Mouse (Mus musculus) liver (tissue): ENCODE results near the gene Ubr4.

ENCODE experiments used
- DNase-seq: peaks from one replicate; pipeline ENCODE4 v3.0.0-alpha.2; 2020; ENCODE audit warnings: mixed read lengths

The Ubr4 gene

GRCm38 (mm10) chr4:139351931-139352711 lies at the start of gene Ubr4, which contains the start of the genes Mrto4 and Emc1:
TSS of gene Ubr4 (plus strand) at chr4:139352609.
TSS of gene Mrto4 (minus strand) at chr4:139352576.
TSS of gene Emc1 (plus strand) at chr4:139352587.
- DNase-seq, result peak; percentile 88

DNA sequence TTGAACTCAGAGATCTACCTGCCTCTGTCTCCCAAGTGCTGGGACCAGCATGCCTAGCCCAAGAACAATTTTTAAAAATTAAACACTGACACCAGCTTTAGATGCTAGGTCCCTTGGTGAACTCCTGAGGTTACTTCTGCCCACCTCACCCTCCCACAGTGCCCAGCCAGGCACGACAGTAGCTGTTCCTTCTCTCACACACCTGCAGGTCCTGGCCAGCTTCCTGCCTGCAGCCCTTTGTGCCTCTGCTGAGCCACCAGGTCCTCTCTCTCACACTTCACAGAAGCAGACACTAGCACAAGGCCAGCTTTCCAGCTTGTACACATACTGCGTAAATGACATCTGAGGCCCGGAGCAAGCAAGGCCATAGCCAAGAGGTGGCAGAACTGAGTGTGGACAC lies 46.9 kb upstream of the Ubr4 start:
- no peak for DNase-seq

GRCm38 (mm10) chr4:139307916-139308315 lies 44.5 kb upstream of the Ubr4 start:
- peak; percentile 19 for DNase-seq

- no peak for DNase-seq
These were observed 42.8 kb upstream of the Ubr4 start for GRCm38 (mm10) chr4:139309651-139310050.

DNA sequence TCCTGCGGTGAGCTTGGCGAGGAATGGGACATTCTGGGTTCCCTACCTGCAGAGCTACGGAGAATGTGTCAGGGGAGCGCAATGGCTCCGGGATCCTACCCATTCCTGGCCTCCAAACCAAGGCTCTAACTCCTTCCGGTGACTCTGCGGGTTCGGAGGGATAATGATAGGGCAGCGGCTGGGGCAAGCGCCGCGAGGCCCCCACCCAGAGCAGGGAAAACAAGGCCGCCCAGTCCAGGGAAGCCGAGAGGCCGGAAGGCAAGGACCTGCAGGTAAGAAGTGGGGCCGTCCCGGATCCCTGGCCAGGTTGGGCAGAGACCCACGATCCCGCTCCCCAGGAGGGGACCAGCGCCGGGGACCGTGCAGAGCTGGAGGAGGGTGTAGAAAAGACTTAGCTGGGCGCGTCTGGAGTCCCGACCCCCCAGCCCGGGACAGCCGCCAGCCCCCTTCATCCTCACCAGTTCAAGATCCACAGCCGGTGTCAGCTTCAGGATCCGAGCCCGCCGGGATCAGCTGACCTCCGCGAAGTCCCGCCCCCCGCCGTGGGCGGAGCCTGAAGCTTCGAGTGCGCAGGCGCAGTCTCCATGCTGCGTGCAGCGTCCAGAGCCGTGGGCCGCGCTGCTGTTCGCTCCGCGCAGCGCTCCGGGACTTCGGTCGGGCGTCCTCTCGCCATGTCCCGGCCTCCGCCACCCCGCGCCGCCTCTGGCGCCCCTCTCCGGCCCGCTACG lies 42.1 kb upstream of the Ubr4 start, which contains the start of the genes Pqlc2 and Akr7a5:
Gene Pqlc2, minus strand, starts transcription at position 538 of the 728 bp plus-strand sequence.
Gene Akr7a5, plus strand, starts transcription at position 574 of the 728 bp plus-strand sequence.
- peak; percentile 99 for DNase-seq

DNA sequence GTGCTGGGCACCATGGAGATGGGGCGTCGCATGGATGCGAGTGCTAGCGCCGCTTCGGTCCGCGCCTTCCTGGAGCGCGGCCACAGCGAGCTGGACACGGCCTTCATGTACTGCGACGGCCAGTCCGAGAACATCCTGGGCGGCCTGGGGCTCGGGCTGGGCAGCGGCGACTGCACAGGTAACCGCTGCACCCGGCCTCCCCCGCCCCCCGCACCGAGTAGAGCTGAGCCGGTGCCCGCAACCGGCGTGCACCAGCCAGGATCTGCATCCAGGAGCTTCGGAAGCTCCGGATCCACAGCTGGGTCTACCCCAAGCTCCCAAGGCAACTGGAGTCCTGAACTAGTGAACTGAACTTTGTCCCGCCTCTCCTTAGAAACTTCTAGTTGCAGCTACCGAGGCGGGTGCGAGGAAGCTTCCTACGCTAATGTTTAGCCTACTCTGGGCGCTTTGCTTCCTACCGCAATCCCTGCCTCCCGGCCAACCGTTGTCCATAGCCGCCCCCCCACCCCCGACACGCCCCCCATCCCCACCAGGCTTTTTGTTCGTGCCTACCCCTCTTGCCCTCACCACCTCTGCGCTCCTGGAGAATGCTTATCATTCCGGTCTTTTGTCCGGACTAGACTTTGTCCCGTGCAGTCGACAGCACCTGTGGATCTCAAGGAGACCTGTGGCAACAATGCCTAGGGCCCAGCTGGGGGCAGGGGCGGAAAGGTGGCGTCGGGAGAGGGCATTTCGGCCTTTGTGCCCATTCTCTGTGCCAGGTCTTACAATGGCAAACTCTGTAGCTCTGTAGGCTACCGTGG lies 41.3 kb upstream of the Ubr4 start:
- no peak for DNase-seq

GRCm38 (mm10) chr4:139311707-139312106 lies 40.7 kb upstream of the Ubr4 start:
- no peak for DNase-seq

GRCm38 (mm10) chr4:139312632-139313031 lies 39.8 kb upstream of the Ubr4 start:
- DNase-seq, result peak; percentile 62

- no peak for DNase-seq
These were observed 34.0 kb upstream of the Ubr4 start for GRCm38 (mm10) chr4:139318449-139318848.

- DNase-seq, result no peak
These were observed 32.7 kb upstream of the Ubr4 start for GRCm38 (mm10) chr4:139319740-139320139.

- peak; percentile 97 for DNase-seq
These were observed 21.8 kb upstream of the Ubr4 start for GRCm38 (mm10) chr4:139330605-139331004.

- peak; percentile 54 for DNase-seq
These were observed 17.6 kb upstream of the Ubr4 start for GRCm38 (mm10) chr4:139334631-139335295.

DNA sequence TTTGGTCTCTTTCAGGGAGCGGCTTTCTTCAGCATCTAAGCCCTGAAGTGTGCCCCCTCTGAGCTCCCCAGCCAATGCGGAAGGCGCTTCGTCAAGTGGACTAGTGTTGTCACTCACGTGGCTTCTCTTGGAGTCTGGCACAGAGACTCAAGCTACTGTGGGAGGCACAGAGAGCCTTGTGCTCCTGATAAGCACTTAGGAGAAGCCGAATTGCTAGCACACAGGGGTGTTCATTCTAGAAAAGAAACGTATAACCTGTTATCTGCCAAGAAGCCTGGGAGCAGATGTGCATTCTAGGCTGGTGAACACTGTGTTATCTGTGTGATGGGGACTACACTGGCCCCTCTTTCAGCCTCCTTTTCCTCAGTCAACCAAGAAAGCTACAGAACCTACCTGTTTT lies 16.9 kb upstream of the Ubr4 start:
- peak; percentile 83 for DNase-seq

DNA sequence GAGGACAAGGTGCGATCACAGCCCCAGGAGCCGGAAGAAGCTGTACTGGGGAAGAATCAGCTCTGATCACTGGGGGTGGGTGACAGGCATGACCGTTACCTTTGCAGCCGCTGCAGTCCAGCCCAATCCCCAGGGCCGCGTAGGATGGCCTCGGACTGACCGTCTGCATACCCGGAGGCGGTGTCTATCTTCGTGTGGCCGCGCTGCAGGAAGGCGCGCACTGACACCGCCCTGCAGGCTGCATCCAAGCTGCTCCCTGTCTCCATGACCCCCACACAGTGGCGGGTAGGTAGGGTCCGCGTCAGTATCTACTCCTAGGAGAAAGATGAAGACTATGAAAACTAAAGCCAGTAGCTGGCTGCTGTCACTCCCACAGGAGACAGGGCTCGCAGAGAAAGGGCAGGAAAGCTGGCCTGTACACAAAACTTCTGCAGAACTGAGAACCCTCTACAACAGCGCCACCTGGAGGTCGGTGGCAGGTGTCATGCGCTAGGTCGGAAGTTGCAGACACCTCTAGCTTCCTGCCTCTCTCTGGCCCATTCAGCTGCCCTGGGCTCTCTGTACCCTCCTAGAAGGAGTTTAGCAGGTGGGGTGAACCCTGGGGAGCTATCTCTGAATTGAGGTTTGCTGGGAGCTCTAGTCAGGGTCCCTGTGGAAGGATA lies 15.5 kb upstream of the Ubr4 start:
- peak; percentile 94 for DNase-seq

DNA sequence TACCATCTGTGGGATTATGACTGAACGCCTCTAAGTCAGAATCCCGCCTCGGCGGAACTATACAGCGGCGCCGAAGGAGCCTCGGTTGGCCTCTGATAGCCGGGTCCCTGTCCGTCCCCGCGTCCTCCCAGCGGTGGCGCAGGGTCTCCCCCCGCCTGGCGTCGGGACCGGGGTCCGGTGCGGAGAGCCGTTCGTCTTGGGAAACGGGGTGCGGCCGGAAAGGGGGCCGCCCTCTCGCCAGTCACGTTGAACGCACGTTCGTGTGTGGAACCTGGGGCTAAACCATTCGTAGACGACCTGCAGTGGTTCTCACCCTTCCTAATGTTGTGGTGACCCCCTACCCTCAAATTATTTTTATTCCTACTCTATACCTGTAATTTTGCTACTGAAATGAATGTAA lies 14.3 kb upstream of the Ubr4 start:
- DNase-seq, result no peak

- DNase-seq, result no peak
These were observed 11.6 kb upstream of the Ubr4 start for GRCm38 (mm10) chr4:139340835-139341234.

DNA sequence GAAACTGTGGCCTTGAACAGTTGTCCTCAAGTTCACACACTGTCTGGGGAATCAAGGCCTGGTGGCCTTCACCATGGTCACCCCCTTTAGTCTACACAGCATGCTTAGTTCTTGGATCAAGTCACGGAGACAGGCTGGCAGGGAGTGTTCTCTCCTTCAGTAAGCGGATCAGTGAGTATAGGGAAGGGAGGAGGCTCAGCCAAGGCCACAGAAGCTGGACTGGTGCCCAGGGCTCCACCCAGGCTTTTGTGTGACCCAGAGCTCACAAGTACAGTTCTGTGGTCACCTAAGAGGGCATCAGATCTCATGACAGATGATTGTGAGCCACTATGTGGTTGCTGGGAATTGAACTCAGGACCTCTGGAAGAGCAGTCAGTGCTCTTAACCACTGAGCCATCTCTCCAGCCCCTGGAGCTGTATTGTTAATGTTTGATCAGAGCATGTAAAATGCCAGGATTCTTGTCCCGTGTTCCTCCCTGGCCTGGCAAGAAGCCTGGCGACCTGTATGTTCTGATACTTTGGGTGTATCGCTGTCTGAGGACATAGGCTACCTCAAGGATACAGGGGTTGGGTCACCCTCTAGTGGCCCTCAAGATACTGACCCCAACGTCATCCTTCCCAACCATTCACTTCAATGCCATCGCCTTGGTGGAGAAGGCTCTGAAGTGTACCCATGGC lies 10.7 kb upstream of the Ubr4 start:
- no peak for DNase-seq

DNA sequence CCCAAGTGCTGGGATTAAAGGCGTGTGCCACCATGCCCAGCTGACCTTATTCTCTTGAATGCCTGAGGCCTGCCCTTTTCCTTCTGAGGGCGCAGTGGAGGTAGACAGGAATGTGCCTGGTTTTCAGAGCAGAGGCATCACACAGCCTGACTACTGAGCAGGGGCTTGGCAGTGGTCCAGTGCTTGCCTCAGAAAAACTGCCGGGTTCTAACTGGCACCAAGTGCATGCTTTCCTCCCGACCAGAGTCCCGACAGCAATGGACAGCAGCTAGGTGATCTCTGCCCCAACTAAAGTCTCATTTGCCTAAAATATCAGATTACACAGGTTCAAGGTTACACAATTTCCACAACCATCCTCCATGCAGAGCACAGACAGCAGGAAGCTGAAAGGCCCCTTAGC lies 8.7 kb upstream of the Ubr4 start:
- peak; percentile 26 for DNase-seq

DNA sequence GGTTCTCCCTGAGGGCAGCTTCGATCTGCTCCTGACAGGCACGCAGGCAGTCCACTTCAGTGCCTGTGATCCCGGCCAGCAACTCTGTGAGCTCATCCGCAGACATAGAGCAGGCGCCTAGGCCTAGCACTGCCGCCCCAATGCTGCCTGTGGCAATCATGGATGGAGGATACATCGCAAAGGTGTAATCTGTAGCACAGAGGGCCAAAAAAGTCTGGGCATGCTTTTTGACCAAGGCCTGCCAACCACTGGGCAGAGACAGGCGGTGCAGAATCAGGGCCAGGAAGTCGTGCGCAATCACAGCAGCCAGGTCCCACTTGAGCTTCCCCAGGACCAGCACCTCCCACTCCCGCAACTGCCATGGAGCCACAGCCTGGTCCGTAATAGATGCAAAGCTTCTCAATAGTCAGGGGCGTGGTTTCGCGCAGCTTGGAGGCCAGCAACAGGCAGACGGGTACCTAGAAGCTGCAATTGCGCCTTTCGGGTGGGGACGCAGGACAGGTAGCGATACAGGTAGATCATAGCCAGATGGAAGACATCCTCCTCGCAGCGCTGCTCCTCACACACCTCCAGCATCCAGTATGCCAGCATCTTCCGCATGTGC lies 6.9 kb upstream of the Ubr4 start:
- DNase-seq, result no peak

DNA sequence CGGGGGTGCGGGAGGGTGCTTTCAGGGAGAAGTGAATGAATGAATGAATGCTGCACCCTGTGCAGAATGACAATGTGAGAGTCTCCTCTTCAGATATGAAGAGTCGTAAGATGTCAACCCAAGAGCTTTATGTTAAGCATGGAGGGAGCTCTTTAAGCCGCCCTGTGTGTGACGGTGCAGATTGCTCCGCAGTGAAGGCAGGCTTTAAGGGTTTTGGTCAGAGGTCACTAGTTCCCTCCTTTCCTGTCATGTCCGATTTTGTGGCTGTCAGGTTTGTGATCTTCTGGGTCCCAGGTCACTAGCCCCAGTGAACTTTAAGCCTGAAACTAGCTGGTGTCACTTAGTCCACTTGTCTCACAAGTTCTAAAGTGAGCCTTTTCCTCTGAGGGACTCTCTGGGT lies 423 bp downstream of the Ubr4 start:
- no peak for DNase-seq

DNA sequence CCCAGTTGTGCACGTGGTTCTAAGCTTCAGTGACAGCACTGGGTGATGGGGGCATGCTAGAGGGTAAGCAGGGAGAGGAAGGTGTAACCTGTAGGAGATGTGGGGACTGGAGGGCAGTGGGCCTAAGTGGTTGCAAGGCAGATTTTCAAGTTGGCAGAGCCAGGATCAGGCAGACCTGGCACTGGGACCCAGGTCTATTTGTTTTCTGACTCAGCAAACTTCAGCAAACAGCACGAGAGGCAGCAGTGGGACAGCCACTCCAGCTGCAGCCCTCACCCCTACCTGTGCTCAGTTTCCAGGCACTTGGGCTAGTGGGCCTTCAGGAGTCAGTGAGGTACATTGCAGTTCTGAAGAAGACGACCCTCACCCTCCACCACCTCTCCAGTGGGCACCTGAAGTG lies 4.8 kb downstream of the Ubr4 start:
- DNase-seq, result no peak
